Mouse (Mus musculus) Muller cell, postnatal 12 days (primary cell): Measurements from ENCODE around the gene Klhl26.
A peak's percentile ranks its signal among the peaks of the same experiment; 100 is the strongest.

ENCODE experiments used
- DNase-seq: peaks from one replicate; pipeline ENCODE4 v3.0.0-alpha.2; 2015; ENCODE audit errors: inconsistent ontology term

Klhl26 gene

GRCm38 (mm10) chr8:70501820-70502529, 25.2 kb upstream of the Klhl26 start:
- no peak for DNase-seq

GRCm38 (mm10) chr8:70500386-70501301, 23.9 kb upstream of the Klhl26 start:
- no peak for DNase-seq

GRCm38 (mm10) chr8:70495771-70496062, 18.9 kb upstream of the Klhl26 start:
- no peak for DNase-seq

GRCm38 (mm10) chr8:70495001-70495770, 18.4 kb upstream of the Klhl26 start:
- peak; percentile 45 for DNase-seq

- peak; percentile 41 for DNase-seq
Measured at GRCm38 (mm10) chr8:70494416-70494945, 17.7 kb upstream of the Klhl26 start.

- no peak for DNase-seq
Measured at GRCm38 (mm10) chr8:70493692-70494415, 17.1 kb upstream of the Klhl26 start.

- DNase-seq = no peak
Measured at GRCm38 (mm10) chr8:70492664-70493640, 16.2 kb upstream of the Klhl26 start, which contains the start of gene Crlf1. Gene Crlf1, plus strand, starts transcription at chr8:70493158.

GRCm38 (mm10) chr8:70490880-70491495, 14.2 kb upstream of the Klhl26 start:
- no peak for DNase-seq

GRCm38 (mm10) chr8:70490061-70490879, 13.5 kb upstream of the Klhl26 start:
- DNase-seq = no peak

- peak; percentile 55 for DNase-seq
Measured at GRCm38 (mm10) chr8:70489576-70489975, 12.8 kb upstream of the Klhl26 start.

GRCm38 (mm10) chr8:70488931-70489470, 12.2 kb upstream of the Klhl26 start:
- DNase-seq = no peak

- no peak for DNase-seq
Measured at GRCm38 (mm10) chr8:70487993-70488796, 11.4 kb upstream of the Klhl26 start.

GRCm38 (mm10) chr8:70486941-70487520, 10.3 kb upstream of the Klhl26 start, which contains the start of gene Tmem59l:
Gene Tmem59l, minus strand, starts transcription at chr8:70487358.
- no peak for DNase-seq

- DNase-seq = no peak
Measured at GRCm38 (mm10) chr8:70486191-70486681, 9.5 kb upstream of the Klhl26 start.

GRCm38 (mm10) chr8:70482943-70483342, 6.2 kb upstream of the Klhl26 start:
- no peak for DNase-seq

GRCm38 (mm10) chr8:70481908-70482307, 5.1 kb upstream of the Klhl26 start:
- no peak for DNase-seq
